Mouse (Mus musculus) pancreas, adult 10 weeks (tissue): ENCODE results near the gene Ndst2. TPM values are rescaled to one million over a fixed set of nuclear protein-coding genes. Genes with fewer than 3 reads are reported as not detected.

Experiments
- polyA plus RNA-seq: library from polyadenylated mRNA; stranded (reverse); fragments of 350-450 nt; fragmentation: Illumina TruSeq; extraction: RNeasy Lipid Tissue Mini Kit (QIAGEN cat#74804); gene quantifications from one replicate; pipeline ENCODE4 v1.2.3, GENCODE M21; 2015; ENCODE audit warnings: low read depth, low replicate concordance; ENCODE audit not compliant: insufficient read depth

Gene Ndst2
- 16.2 TPM for polyA plus RNA-seq

GRCm38 (mm10) chr14:20733952-20734774 lies at the start of gene Ndst2:
Ndst2 (minus strand) TSS chr14:20734562.

DNA sequence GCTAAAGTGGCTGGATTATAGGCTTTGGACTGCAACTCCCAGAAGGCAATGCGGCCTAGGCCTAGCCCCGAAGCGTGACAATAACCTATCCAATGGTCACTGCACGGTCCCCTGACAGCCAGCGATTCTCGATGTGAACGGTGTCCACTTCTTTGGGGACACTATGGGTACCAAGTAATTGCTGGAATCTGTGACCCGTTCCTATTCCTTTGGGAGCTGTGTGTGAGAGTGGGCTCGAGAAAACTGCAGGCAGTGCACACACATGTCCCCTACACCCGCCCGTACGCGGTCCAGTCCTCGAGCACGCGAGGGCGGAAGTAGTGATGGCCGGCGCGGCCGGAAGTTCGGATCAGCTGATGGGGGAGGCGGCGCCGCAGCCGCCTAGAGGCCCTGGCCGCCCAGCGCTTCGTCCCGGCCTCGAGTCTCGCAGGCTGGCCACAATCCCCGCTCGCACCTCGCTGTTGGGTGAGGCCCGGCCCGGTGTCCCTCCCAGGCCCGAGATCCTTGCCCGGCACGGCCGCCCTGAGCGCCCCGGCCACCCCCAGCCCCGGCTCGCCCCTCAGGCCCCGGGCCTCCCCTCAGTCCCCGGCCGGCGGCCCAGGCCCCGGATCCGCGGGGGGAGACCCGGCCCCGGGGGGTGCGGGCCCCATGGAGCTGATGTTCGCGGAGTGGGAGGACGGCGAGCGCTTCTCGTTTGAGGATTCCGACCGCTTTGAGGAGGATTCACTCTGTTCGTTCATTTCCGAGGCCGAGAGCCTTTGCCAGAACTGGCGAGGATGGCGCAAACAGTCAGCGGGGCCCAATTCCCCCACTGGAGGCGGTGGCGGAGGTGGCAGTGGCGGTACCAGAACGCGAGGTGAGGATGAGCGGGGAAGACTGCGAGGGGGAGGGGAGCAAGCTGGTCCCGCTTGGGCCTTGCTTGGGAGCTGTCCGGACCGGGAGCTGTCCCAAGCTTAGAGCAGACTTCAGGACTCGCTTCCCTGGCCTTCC lies 26.9 kb downstream of the Ndst2 start, which contains the start of gene Zswim8:
Gene Zswim8, plus strand, starts transcription at position 352 of the 990 bp plus-strand sequence.

GRCm38 (mm10) chr14:20702741-20703381 lies 31.5 kb downstream of the Ndst2 start, which contains the start of gene Chchd1:
Chchd1 (plus strand) TSS chr14:20703006.

DNA sequence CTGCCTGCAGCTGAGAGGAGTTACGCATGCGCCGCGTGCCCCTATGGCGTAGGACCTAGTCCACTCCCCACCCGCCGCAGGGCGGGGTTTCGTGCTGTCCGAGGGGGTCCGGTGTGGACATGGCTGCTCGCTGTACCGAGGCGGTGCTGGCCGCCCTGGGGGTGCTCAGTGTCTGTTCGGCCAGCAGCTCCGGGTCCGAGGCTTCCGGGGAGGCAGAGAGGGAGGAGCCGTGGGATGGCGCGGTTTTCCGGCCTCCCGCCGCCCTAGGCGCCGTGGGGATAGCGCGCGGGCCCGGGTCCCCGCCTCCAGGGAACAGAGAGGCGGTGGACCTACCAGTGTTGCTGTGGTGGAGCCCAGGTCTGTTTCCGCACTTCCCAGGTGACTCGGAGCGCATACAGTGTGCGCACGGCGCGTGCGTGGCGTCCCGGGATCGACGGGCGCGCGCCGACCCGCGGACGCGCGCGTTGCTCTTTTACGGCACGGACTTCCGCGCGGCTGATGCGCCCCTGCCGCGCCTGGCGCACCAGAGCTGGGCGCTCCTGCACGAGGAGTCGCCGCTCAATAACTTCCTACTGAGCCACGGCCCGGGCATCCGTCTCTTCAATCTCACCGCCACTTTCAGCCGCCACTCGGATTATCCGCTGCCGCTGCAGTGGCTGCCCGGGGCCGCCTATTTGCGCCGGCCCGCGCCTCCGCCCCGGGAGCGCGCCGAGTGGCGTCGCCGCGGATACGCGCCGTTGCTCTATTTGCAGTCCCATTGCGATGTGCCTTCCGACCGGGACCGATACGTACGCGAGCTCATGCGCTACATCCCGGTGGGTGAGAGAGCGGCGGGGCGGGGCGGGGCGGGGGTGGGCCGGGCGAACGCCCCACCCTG lies 39.2 kb downstream of the Ndst2 start, which contains the start of gene Fut11:
Gene Fut11, plus strand, starts transcription at position 85 of the 877 bp plus-strand sequence.

GRCm38 (mm10) chr14:20674064-20674833 lies 60.1 kb downstream of the Ndst2 start, which contains the start of gene Sec24c:
Sec24c (plus strand) TSS chr14:20674308.

Other genes starting within 250 kb of the Ndst2 start
- gene Mss51, start 237.7 kb downstream of the Ndst2 start, polyA plus RNA-seq, result 2.0 TPM
- 10.5 TPM for gene Ppp3cb, start 188.0 kb downstream of the Ndst2 start, polyA plus RNA-seq
- 2.5 TPM for gene Usp54, start 93.5 kb downstream of the Ndst2 start, polyA plus RNA-seq
- gene Myoz1, start 78.0 kb downstream of the Ndst2 start, polyA plus RNA-seq, result not detected
- gene Synpo2l, start 66.2 kb downstream of the Ndst2 start, polyA plus RNA-seq, result not detected
- gene Sec24c, start 60.3 kb downstream of the Ndst2 start, polyA plus RNA-seq, result 25.6 TPM
- gene Fut11, start 39.6 kb downstream of the Ndst2 start, polyA plus RNA-seq, result 2.7 TPM
- gene Chchd1, start 31.6 kb downstream of the Ndst2 start, polyA plus RNA-seq, result 33.2 TPM
- gene Zswim8, start 27.0 kb downstream of the Ndst2 start, polyA plus RNA-seq, result 30.3 TPM
- gene Camk2g, start 59.5 kb upstream of the Ndst2 start, polyA plus RNA-seq, result 6.3 TPM
- 10.7 TPM for gene Plau, start 102.1 kb upstream of the Ndst2 start, polyA plus RNA-seq
- 8.3 TPM for gene Vcl, start 194.8 kb upstream of the Ndst2 start, polyA plus RNA-seq